Mouse (Mus musculus) forebrain, embryonic 11.5 days (tissue): ENCODE measurements around the gene Fastkd3. TPM values are rescaled to one million over a fixed set of nuclear protein-coding genes. Genes with fewer than 3 reads are reported as not detected.

Experiments
- ATAC-seq: fragments of 200-750 bp; cut with Nextera tagmentation; replicated peaks from 2 replicates; pipeline ENCODE4 v1.8.0; 2017; ENCODE audit warnings: moderate TSS enrichment; ENCODE audit not compliant: low FRiP score
- DNase-seq: peaks from one replicate; pipeline ENCODE4 v3.0.0-alpha.2; 2017; ENCODE audit warnings: low spot score
- H3K27ac ChIP-seq: fragments of 300-500 bp; sonication (generic); 2 replicates; pipeline ENCODE4 v1.5.1; 2014; ENCODE audit warnings: low read depth, low read length
- H3K27me3 ChIP-seq: fragments of 300-500 bp; sonication (generic); 2 replicates; pipeline ENCODE4 v1.6.1; 2014; ENCODE audit warnings: mild to moderate bottlenecking, low read length, mixed read lengths; ENCODE audit not compliant: control insufficient read depth, insufficient read depth
- H3K36me3 ChIP-seq: fragments of 300-500 bp; sonication (generic); 2 replicates; pipeline ENCODE4 v1.6.1; 2014; ENCODE audit warnings: mild to moderate bottlenecking, low read length, moderate library complexity, mixed read lengths; ENCODE audit not compliant: control insufficient read depth, insufficient read depth
- H3K4me1 ChIP-seq: fragments of 300-500 bp; sonication (generic); replicated peaks from 2 replicates; pipeline ENCODE4 v1.6.1; 2014; ENCODE audit warnings: low read length, mixed read lengths; ENCODE audit not compliant: control insufficient read depth, insufficient read depth
- H3K4me2 ChIP-seq: fragments of 300-500 bp; sonication (generic); 2 replicates; pipeline ENCODE4 v1.6.1; 2014; ENCODE audit warnings: low read depth, mild to moderate bottlenecking, low read length, moderate library complexity, mixed read lengths; ENCODE audit not compliant: severe bottlenecking
- H3K4me3 ChIP-seq: fragments of 300-500 bp; sonication (generic); 2 replicates; pipeline ENCODE4 v1.5.1; 2014; ENCODE audit warnings: low read depth, low read length
- H3K9ac ChIP-seq: fragments of 300-500 bp; sonication (generic); 2 replicates; pipeline ENCODE4 v1.6.1; 2014; ENCODE audit warnings: low read length
- H3K9me3 ChIP-seq: fragments of 300-500 bp; sonication (generic); 2 replicates; pipeline ENCODE4 v1.6.1; 2016; ENCODE audit warnings: low read length, mixed read lengths; ENCODE audit not compliant: control insufficient read depth
- WGBS: fragments of 180-500 bp; shearing (Covaris S2); extraction: QIAGEN DNeasy Blood & Tissue Kit; methylation state at CpG from one replicate; pipeline ENCODE4 v1.1.7; 2014; 5-methylcytosine and 5-hydroxymethylcytosine counted together
- polyA plus RNA-seq: library from polyadenylated mRNA; unstranded; fragments of >200 nt; fragmentation: Nextera tagmentation; extraction: Ambion mirVana; gene quantifications from 2 replicates; pipeline ENCODE4 v1.2.1, GENCODE M21; 2014

Fastkd3 gene
- polyA plus RNA-seq, 1 experiment from 2014 or later = 46.6 TPM

- Histone ChIP-seq H3K9ac (no peak overlapping the region), H3K9me3 (no peaks in the 10 kb centered on the region), H3K4me1 (no peaks in the 10 kb centered on the region), H3K27me3 (no peaks in the 10 kb centered on the region), H3K27ac (no peak overlapping the region), H3K4me3 (no peak overlapping the region), H3K4me2 (no peak overlapping the region), H3K36me3 (no peaks in the 10 kb centered on the region)
- no peak for ATAC-seq
- no peak for DNase-seq
Measured at GRCm38 (mm10) chr13:68598953-68599352, 16.9 kb downstream of the Fastkd3 start.

GRCm38 (mm10) chr13:68601184-68601583 is 19.1 kb downstream of the Fastkd3 start:
- Histone ChIP-seq H3K27ac (no peak overlapping the region), H3K4me1 (no peaks in the 10 kb centered on the region), H3K4me2 (no peak overlapping the region), H3K36me3 (no peaks in the 10 kb centered on the region), H3K4me3 (no peak overlapping the region), H3K9ac (no peak overlapping the region), H3K9me3 (no peaks in the 10 kb centered on the region), H3K27me3 (no peaks in the 10 kb centered on the region)
- ATAC-seq (no peak), DNase-seq (no peak)
- WGBS = 25% methylated on average over 6 of the region's 6 CpGs

DNA sequence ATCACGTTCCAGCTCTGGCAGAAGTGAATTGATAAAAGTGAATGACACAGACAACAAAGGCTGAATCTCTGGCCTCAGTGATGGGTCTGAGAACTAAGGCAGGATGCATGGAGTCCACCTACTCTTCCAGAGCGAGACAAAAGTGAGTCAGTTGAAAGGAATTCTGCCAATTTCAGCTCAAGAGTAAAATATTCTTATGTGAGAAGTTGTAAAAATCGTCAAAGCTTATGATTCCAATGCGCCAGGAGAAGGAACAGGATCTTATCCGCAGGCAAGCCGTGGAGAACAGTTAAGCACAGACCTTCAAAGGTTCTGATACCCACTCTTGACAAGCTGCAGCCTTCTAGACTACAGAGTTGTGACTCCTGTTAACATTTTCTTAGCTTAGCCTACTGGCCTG is 21.1 kb downstream of the Fastkd3 start:
- H3K4me2 ChIP-seq = no peak overlapping the region
- no peaks in the 10 kb centered on the region for H3K27me3 ChIP-seq
- no peaks in the 10 kb centered on the region for H3K9me3 ChIP-seq
- H3K27ac ChIP-seq = no peak overlapping the region
- no peaks in the 10 kb centered on the region for H3K4me1 ChIP-seq
- 78% methylated on average over 6 of the region's 6 CpGs for WGBS
- DNase-seq (no peak), ATAC-seq (no peak)
- H3K9ac ChIP-seq = no peak overlapping the region
- no peak overlapping the region for H3K4me3 ChIP-seq
- H3K36me3 ChIP-seq = no peaks in the 10 kb centered on the region

- H3K27me3 ChIP-seq = no peaks in the 10 kb centered on the region
- peak; percentile 88 for ATAC-seq
- no peak overlapping the region for H3K27ac ChIP-seq
- peak; percentile 74 for DNase-seq
- no peaks in the 10 kb centered on the region for H3K36me3 ChIP-seq
- peak overlapping the region; percentile 17 for H3K4me3 ChIP-seq
- H3K9ac ChIP-seq = peak overlapping the region; percentile 12; the same call in 1 of the 2 replicates
- WGBS = 2% methylated on average over 8 of the region's 11 CpGs
- peak overlapping the region; percentile 27; the same call in 1 of the 2 replicates for H3K4me2 ChIP-seq
- no peaks in the 10 kb centered on the region for H3K4me1 ChIP-seq
- H3K9me3 ChIP-seq = no peaks in the 10 kb centered on the region
Measured at GRCm38 (mm10) chr13:68605689-68606126, 23.7 kb downstream of the Fastkd3 start.

DNA sequence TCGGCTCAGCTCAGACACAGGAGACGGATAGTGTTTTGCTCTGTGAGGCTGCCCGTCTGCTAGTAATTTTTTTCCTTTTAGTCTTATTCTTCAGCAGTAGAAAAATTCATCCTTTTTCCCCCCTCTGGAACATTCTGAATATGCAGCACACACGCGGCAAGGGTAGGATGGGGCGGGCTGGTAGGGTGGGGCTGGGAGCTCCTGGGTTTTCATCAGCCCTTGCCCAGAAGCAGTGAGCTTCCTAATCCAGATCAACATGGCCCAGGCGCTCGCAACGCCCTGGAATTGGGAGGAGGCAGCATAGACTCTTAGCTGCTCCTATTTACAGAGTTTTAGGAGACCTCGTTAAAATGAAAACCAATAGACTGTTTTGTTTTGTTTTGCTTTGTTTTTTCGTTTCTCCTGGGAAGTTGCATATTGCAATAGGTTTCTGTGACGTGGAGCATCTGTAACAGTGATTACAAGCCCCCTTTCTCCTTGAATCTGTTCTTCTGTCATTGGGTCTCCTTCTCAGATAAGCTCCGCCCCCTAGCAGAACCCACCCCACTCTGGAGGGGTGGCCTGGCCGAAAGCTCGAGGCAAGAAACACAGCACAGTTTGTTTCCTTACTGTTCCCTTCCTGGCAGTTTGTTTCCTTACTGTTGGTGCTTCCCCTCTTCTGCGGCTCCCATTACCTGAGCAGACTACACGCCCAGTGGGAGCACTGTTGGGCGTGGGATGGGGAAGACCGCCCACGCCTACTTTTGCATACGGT is 25.8 kb downstream of the Fastkd3 start:
- Histone ChIP-seq H3K27ac (no peak overlapping the region), H3K9ac (no peak overlapping the region), H3K9me3 (no peaks in the 10 kb centered on the region), H3K36me3 (no peaks in the 10 kb centered on the region), H3K4me3 (no peak overlapping the region), H3K4me2 (no peak overlapping the region), H3K27me3 (no peaks in the 10 kb centered on the region), H3K4me1 (no peaks in the 10 kb centered on the region)
- DNase-seq = no peak
- 0 out of 2 replicates have a peak, but pooled peaks have one; percentile 42 for ATAC-seq
- 57% methylated on average over 21 of the region's 21 CpGs for WGBS

- Histone ChIP-seq H3K27me3 (no peaks in the 10 kb centered on the region), H3K4me1 (no peaks in the 10 kb centered on the region), H3K4me2 (no peak overlapping the region), H3K9ac (no peak overlapping the region), H3K36me3 (no peaks in the 10 kb centered on the region), H3K9me3 (no peaks in the 10 kb centered on the region), H3K27ac (no peak overlapping the region), H3K4me3 (no peak overlapping the region)
- ATAC-seq = no peak
- whole genome bisulfite sequencing = 68% methylated on average over 6 of the region's 6 CpGs
- no peak for DNase-seq
Measured at GRCm38 (mm10) chr13:68622792-68623191, 40.8 kb downstream of the Fastkd3 start.

- DNase-seq (no peak), ATAC-seq (no peak)
- H3K4me3 ChIP-seq = no peak overlapping the region
- H3K36me3 ChIP-seq = no peaks in the 10 kb centered on the region
- no peaks in the 10 kb centered on the region for H3K9me3 ChIP-seq
- WGBS = 68% methylated on average over 3 of the region's 3 CpGs
- no peak overlapping the region for H3K9ac ChIP-seq
- H3K27ac ChIP-seq = no peak overlapping the region
- H3K4me2 ChIP-seq = no peak overlapping the region
- H3K27me3 ChIP-seq = no peaks in the 10 kb centered on the region
- H3K4me1 ChIP-seq = no peaks in the 10 kb centered on the region
Measured at GRCm38 (mm10) chr13:68627041-68627440, 45.0 kb downstream of the Fastkd3 start.
